8 mouse cellular contexts compared by ENCODE assay signal in genomic region chr9:116553181-116553580, GRCm38 (mm10).
DNase-seq lines count a peak whose midpoint lies in the region; ATAC-seq and TF ChIP-seq lines count a peak whose summit lies in the region.

No protein-coding gene starts in this region.

- H3K4me3 ChIP-seq in heart, embryonic 10.5 days, result no peak overlapping the region
- no peak overlapping the region for H3K4me3 ChIP-seq in midbrain, postnatal 0 days (ENCODE audit: low read depth, low read length)
- no peak overlapping the region for H3K4me3 ChIP-seq in midbrain, embryonic 15.5 days
- H3K4me3 ChIP-seq in cortical plate, adult 2 months (ENCODE audit: insufficient read depth, low read length), result no peak overlapping the region
- no peak overlapping the region for H3K4me3 ChIP-seq in hindbrain, embryonic 16.5 days (ENCODE audit: low read length)

- TF ChIP-seq POLR2A in cortical plate, adult 2 months (IDR thresholded peaks at IDR 0.05; ENCODE audit: extremely low read depth, insufficient read depth, low read length), result no peak

- no peaks in the 10 kb centered on the region for H3K9me3 ChIP-seq in heart, embryonic 10.5 days
- H3K9me3 ChIP-seq in midbrain, postnatal 0 days (ENCODE audit: low read length), result no peaks in the 10 kb centered on the region
- H3K9me3 ChIP-seq in midbrain, embryonic 15.5 days, result no peaks in the 10 kb centered on the region
- H3K9me3 ChIP-seq in hindbrain, embryonic 16.5 days (ENCODE audit: control insufficient read depth, low read length), result no peaks in the 10 kb centered on the region

- no peak overlapping the region for H3K9ac ChIP-seq in midbrain, postnatal 0 days (replicated peaks; ENCODE audit: low read length, poor library complexity, severe bottlenecking)
- no peak overlapping the region for H3K9ac ChIP-seq in midbrain, embryonic 15.5 days
- no peak overlapping the region for H3K9ac ChIP-seq in hindbrain, embryonic 16.5 days (ENCODE audit: low read depth, low read length)

- no peak overlapping the region for H3K4me2 ChIP-seq in midbrain, postnatal 0 days (ENCODE audit: low read depth, low read length, poor library complexity, severe bottlenecking)
- H3K4me2 ChIP-seq in midbrain, embryonic 15.5 days, result no peak overlapping the region
- no peak overlapping the region for H3K4me2 ChIP-seq in hindbrain, embryonic 16.5 days (ENCODE audit: low read length)

- H3K4me1 ChIP-seq in heart, embryonic 10.5 days, result 0 out of 2 replicates have a peak, but pooled peaks cover 3% of the 10 kb centered on the region
- H3K4me1 ChIP-seq in midbrain, postnatal 0 days (ENCODE audit: insufficient read depth, low read length), result no peaks in the 10 kb centered on the region
- H3K4me1 ChIP-seq in midbrain, embryonic 15.5 days, result peaks cover 7% of the 10 kb centered on the region; the same call in 1 of the 2 replicates
- H3K4me1 ChIP-seq in cortical plate, adult 2 months (ENCODE audit: control insufficient read depth, insufficient read depth, low read length), result no peaks in the 10 kb centered on the region
- H3K4me1 ChIP-seq in hindbrain, embryonic 16.5 days (ENCODE audit: control insufficient read depth, insufficient read depth, low read depth, low read length), result peaks cover 5% of the 10 kb centered on the region

- WGBS in heart, embryonic 10.5 days, result 85% methylated on average over 3 of the region's 3 CpGs
- WGBS in midbrain, postnatal 0 days, result 89% methylated on average over 3 of the region's 3 CpGs
- 82% methylated on average over 3 of the region's 3 CpGs for WGBS in midbrain, embryonic 15.5 days
- 88% methylated on average over 3 of the region's 3 CpGs for WGBS in hindbrain, embryonic 16.5 days

- ATAC-seq in midbrain, postnatal 0 days (ENCODE audit: low FRiP score), result no peak
- ATAC-seq in midbrain, embryonic 15.5 days (replicated peaks), result no peak
- no peak for ATAC-seq in hindbrain, embryonic 16.5 days

- no peaks in the 10 kb centered on the region for H3K27me3 ChIP-seq in heart, embryonic 10.5 days (ENCODE audit: insufficient read depth, poor library complexity, severe bottlenecking)
- H3K27me3 ChIP-seq in midbrain, postnatal 0 days (ENCODE audit: insufficient read depth, low read length), result no peaks in the 10 kb centered on the region
- H3K27me3 ChIP-seq in midbrain, embryonic 15.5 days (replicated peaks), result no peaks in the 10 kb centered on the region
- no peaks in the 10 kb centered on the region for H3K27me3 ChIP-seq in hindbrain, embryonic 16.5 days (replicated peaks; ENCODE audit: control insufficient read depth, insufficient read depth, low read length)

- no peaks in the 10 kb centered on the region for H3K36me3 ChIP-seq in heart, embryonic 10.5 days
- no peaks in the 10 kb centered on the region for H3K36me3 ChIP-seq in midbrain, postnatal 0 days (ENCODE audit: insufficient read depth, low read length)
- no peaks in the 10 kb centered on the region for H3K36me3 ChIP-seq in midbrain, embryonic 15.5 days (replicated peaks)
- H3K36me3 ChIP-seq in hindbrain, embryonic 16.5 days (ENCODE audit: control insufficient read depth, insufficient read depth, low read length), result no peaks in the 10 kb centered on the region

- TF ChIP-seq CTCF in midbrain, postnatal 0 days (IDR thresholded peaks at IDR 0.05), result peak; percentile 60
- TF ChIP-seq CTCF in cortical plate, adult 2 months (IDR thresholded peaks at IDR 0.05; ENCODE audit: extremely low read depth, insufficient read depth, low read length), result peak; percentile 61

- DNase-seq in heart, adult 18-20 months, result peak; percentile 17 to 57
- no peak for DNase-seq in heart, embryonic 10.5 days (ENCODE audit: low spot score)
- no peak for DNase-seq in midbrain, postnatal 0 days (ENCODE audit: low spot score)
- DNase-seq in thymus, postnatal 14 days, result peak; percentile 22
- no peak for DNase-seq in ovary, postnatal 36 days (ENCODE audit: low spot score)

- H3K27ac ChIP-seq in heart, embryonic 10.5 days, result no peak overlapping the region
- no peak overlapping the region for H3K27ac ChIP-seq in midbrain, postnatal 0 days (ENCODE audit: low read depth, low read length)
- no peak overlapping the region for H3K27ac ChIP-seq in midbrain, embryonic 15.5 days
- H3K27ac ChIP-seq in cortical plate, adult 2 months (ENCODE audit: insufficient read depth, low read length), result no peak overlapping the region
- no peak overlapping the region for H3K27ac ChIP-seq in hindbrain, embryonic 16.5 days (ENCODE audit: low read depth, low read length)

Comparison
In these comparisons a context has a peak if more than half of its experiments do, and no peak if none do; other contexts are left out.
1. DNase-seq: peak in heart, adult 18-20 months (2 of 2) and thymus, postnatal 14 days (single experiment); none in heart, embryonic 10.5 days (single experiment), midbrain, postnatal 0 days (single experiment) and ovary, postnatal 36 days (single experiment).